8 mouse cellular contexts compared by ENCODE assay signal in the genomic region with DNA sequence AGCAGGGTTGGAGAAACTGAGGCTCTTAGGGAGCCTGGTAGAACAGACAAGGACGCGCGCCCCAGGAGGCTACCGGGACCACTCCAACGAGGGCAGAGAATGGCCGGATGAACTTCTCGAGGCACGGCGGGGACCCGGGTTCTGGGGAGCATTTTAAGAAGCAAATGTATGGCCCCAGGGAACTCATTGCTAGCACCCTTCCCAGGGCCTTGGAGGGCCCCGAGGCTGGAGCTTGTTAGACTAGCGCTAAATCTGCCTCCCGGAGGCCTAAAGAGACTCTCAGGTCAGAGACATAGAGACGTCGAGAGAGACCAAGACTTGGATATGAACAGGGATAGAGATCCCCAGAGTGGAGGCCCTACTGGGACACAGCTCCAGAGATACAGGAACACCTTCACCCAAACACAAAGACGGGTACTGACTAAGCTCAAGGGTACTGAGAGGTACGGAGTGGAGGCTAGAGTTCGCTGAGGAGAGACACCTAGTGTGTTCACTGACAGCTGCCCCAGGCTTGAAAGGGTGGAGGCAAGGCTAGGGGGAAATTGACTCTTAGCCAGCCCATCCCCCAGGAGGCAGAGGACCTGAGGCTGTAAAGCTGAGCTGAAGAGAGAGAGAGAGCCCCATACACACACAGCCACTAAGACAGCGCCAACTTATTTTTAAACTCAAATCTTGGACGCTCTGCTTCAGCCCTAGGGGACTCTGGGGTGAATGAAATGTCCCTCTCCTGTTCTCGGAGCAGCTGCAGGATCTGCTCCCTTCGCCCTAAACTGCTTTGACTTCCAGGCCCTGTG. TPM values are rescaled to one million over a fixed set of nuclear protein-coding genes. Genes with fewer than 3 reads are reported as not detected.
DNase-seq lines count a peak whose midpoint lies in the region; ATAC-seq lines count a peak whose summit lies in the region.

No protein-coding gene starts in this region.

- 0 out of 2 replicates have a peak, but pooled peaks have one; percentile 3 for ATAC-seq in kidney, embryonic 16.5 days (ENCODE audit: low FRiP score, low TSS enrichment)
- ATAC-seq in intestine, embryonic 14.5 days (replicated peaks; ENCODE audit: low FRiP score, low TSS enrichment, low read depth): no peak
- 0 out of 2 replicates have a peak, but pooled peaks have one; percentile 19 for ATAC-seq in midbrain, embryonic 13.5 days

- H3K4me3 ChIP-seq in kidney, embryonic 16.5 days (ENCODE audit: low read length): peak overlapping the region; percentile 85
- H3K4me3 ChIP-seq in intestine, embryonic 14.5 days (ENCODE audit: low read depth, low read length): peak overlapping the region; percentile 62
- peak overlapping the region; percentile 54 for H3K4me3 ChIP-seq in midbrain, embryonic 13.5 days (replicated peaks)

- H3K9me3 ChIP-seq in kidney, embryonic 16.5 days (ENCODE audit: low read length): no peaks in the 10 kb centered on the region
- no peaks in the 10 kb centered on the region for H3K9me3 ChIP-seq in intestine, embryonic 14.5 days (ENCODE audit: control insufficient read depth, low read length)
- no peaks in the 10 kb centered on the region for H3K9me3 ChIP-seq in midbrain, embryonic 13.5 days

- H3K9ac ChIP-seq in kidney, embryonic 16.5 days (replicated peaks; ENCODE audit: low read length): peak overlapping the region; percentile 90
- H3K9ac ChIP-seq in intestine, embryonic 14.5 days (ENCODE audit: low read length): peak overlapping the region; percentile 81
- H3K9ac ChIP-seq in midbrain, embryonic 13.5 days (replicated peaks): peak overlapping the region; percentile 71

- H3K4me2 ChIP-seq in kidney, embryonic 16.5 days (replicated peaks; ENCODE audit: low read depth, low read length): peak overlapping the region; percentile 93
- H3K4me2 ChIP-seq in intestine, embryonic 14.5 days (ENCODE audit: low read length): peak overlapping the region; percentile 52
- peak overlapping the region; percentile 97 for H3K4me2 ChIP-seq in midbrain, embryonic 13.5 days (replicated peaks)

- intact Hi-C loops in left cerebral cortex, postnatal 36 days (cut with DNase I): no loop called here

- no peak for DNase-seq in kidney, adult 11 months
- peak; percentile 59 for DNase-seq in R1 (ENCODE audit: low read depth, low spot score)
- peak; percentile 74 to 75 for DNase-seq in gastrocnemius, adult 8-10 months (ENCODE audit: low spot score in 2 of 2)
- DNase-seq in intestine, embryonic 14.5 days (ENCODE audit: low spot score): peak; percentile 75
- DNase-seq in frontal cortex, postnatal 36 days (ENCODE audit: low spot score in 2 of 2): no peak
- DNase-seq in left cerebral cortex, postnatal 36 days (ENCODE audit: low spot score in 2 of 2): no peak

- no peaks in the 10 kb centered on the region for H3K36me3 ChIP-seq in kidney, embryonic 16.5 days (ENCODE audit: insufficient read depth, low read length)
- H3K36me3 ChIP-seq in intestine, embryonic 14.5 days (ENCODE audit: control insufficient read depth, insufficient read depth, low read length): peaks cover 8% of the 10 kb centered on the region
- H3K36me3 ChIP-seq in midbrain, embryonic 13.5 days: no peaks in the 10 kb centered on the region

- H3K27ac ChIP-seq in kidney, embryonic 16.5 days (ENCODE audit: low read length): peak overlapping the region; percentile 63
- H3K27ac ChIP-seq in intestine, embryonic 14.5 days (ENCODE audit: low read depth): peak overlapping the region; percentile 76
- H3K27ac ChIP-seq in midbrain, embryonic 13.5 days: no peak overlapping the region

- no peaks in the 10 kb centered on the region for H3K27me3 ChIP-seq in kidney, embryonic 16.5 days (ENCODE audit: insufficient read depth, low read length)
- H3K27me3 ChIP-seq in intestine, embryonic 14.5 days (replicated peaks; ENCODE audit: control insufficient read depth, insufficient read depth, low read length): no peaks in the 10 kb centered on the region
- peaks cover 14% of the 10 kb centered on the region for H3K27me3 ChIP-seq in midbrain, embryonic 13.5 days

- H3K4me1 ChIP-seq in kidney, embryonic 16.5 days (ENCODE audit: insufficient read depth, low read length): peaks cover 56% of the 10 kb centered on the region
- peaks cover 50% of the 10 kb centered on the region for H3K4me1 ChIP-seq in intestine, embryonic 14.5 days (replicated peaks; ENCODE audit: control insufficient read depth, insufficient read depth, low read length)
- peaks cover 44% of the 10 kb centered on the region for H3K4me1 ChIP-seq in midbrain, embryonic 13.5 days (replicated peaks)

- 3% methylated on average over 22 of the region's 22 CpGs for whole genome bisulfite sequencing in kidney, embryonic 16.5 days
- WGBS in intestine, embryonic 14.5 days: 3% methylated on average over 22 of the region's 22 CpGs
- 3% methylated on average over 22 of the region's 22 CpGs for whole genome bisulfite sequencing in midbrain, embryonic 13.5 days

RNA-seq across cellular contexts. Expression of gene Fhl3, which starts 0.7 kb away (rescaled TPM):
- 6.6 and 8.1 TPM in 2 replicates for polyA plus RNA-seq in kidney, embryonic 16.5 days (2015; fragmentation: Nextera tagmentation; extraction: Ambion mirVana)
- total RNA-seq in gastrocnemius, adult 8-10 months (2022): 100 to 1,000 TPM; 240 to 437 (median 328) TPM
- polyA plus RNA-seq in intestine, embryonic 14.5 days (2014; fragmentation: Nextera tagmentation; extraction: Ambion mirVana): 12.9 and 13.6 TPM in 2 replicates
- 2.8 and 3.0 TPM in 2 replicates for polyA plus RNA-seq in midbrain, embryonic 13.5 days (2015; fragmentation: Nextera tagmentation; extraction: Ambion mirVana)
- total RNA-seq in left cerebral cortex, postnatal 36 days (2021): 1 to 10 TPM; 1.6 to 1.9 TPM

RNA-seq across cellular contexts. Expression of gene Utp11, which starts 7.8 kb away (rescaled TPM):
- 65.4 and 72.5 TPM in 2 replicates for polyA plus RNA-seq in kidney, embryonic 16.5 days (2015; fragmentation: Nextera tagmentation; extraction: Ambion mirVana)
- total RNA-seq in gastrocnemius, adult 8-10 months (2022): 10 to 100 TPM; 14.0 to 20.8 (median 18.7) TPM
- 57.6 and 65.6 TPM in 2 replicates for polyA plus RNA-seq in intestine, embryonic 14.5 days (2014; fragmentation: Nextera tagmentation; extraction: Ambion mirVana)
- polyA plus RNA-seq in midbrain, embryonic 13.5 days (2015; fragmentation: Nextera tagmentation; extraction: Ambion mirVana): 48.3 and 51.1 TPM in 2 replicates
- total RNA-seq in left cerebral cortex, postnatal 36 days (2021): 10 to 100 TPM; 14.4 to 15.1 TPM

RNA-seq across cellular contexts. Expression of gene Sf3a3, which starts 13.3 kb away (rescaled TPM):
- 162 and 169 TPM in 2 replicates for polyA plus RNA-seq in kidney, embryonic 16.5 days (2015; fragmentation: Nextera tagmentation; extraction: Ambion mirVana)
- total RNA-seq in gastrocnemius, adult 8-10 months (2022): 10 to 100 TPM in 2 of 4 experiments, 1 to 10 TPM in 2; 9.5 to 12.8 (median 10.2) TPM
- 142 and 164 TPM in 2 replicates for polyA plus RNA-seq in intestine, embryonic 14.5 days (2014; fragmentation: Nextera tagmentation; extraction: Ambion mirVana)
- polyA plus RNA-seq in midbrain, embryonic 13.5 days (2015; fragmentation: Nextera tagmentation; extraction: Ambion mirVana): 147 and 153 TPM in 2 replicates
- total RNA-seq in left cerebral cortex, postnatal 36 days (2021): 10 to 100 TPM; 31.8 to 37.3 TPM

RNA-seq across cellular contexts. Expression of gene Inpp5b, which starts 40.4 kb away (rescaled TPM):
- polyA plus RNA-seq in kidney, embryonic 16.5 days (2015; fragmentation: Nextera tagmentation; extraction: Ambion mirVana): 34.7 and 35.0 TPM in 2 replicates
- 10 to 100 TPM in 1 of 4 experiments, 1 to 10 TPM in 3; 6.0 to 10.8 (median 6.3) TPM for total RNA-seq in gastrocnemius, adult 8-10 months (2022)
- 29.4 and 31.2 TPM in 2 replicates for polyA plus RNA-seq in intestine, embryonic 14.5 days (2014; fragmentation: Nextera tagmentation; extraction: Ambion mirVana)
- 25.4 and 30.4 TPM in 2 replicates for polyA plus RNA-seq in midbrain, embryonic 13.5 days (2015; fragmentation: Nextera tagmentation; extraction: Ambion mirVana)
- total RNA-seq in left cerebral cortex, postnatal 36 days (2021): 10 to 100 TPM; 35.8 to 49.7 TPM

RNA-seq across cellular contexts. Expression of gene Pou3f1, which starts 44.6 kb away (rescaled TPM):
- 0.37 and 0.40 TPM in 2 replicates for polyA plus RNA-seq in kidney, embryonic 16.5 days (2015; fragmentation: Nextera tagmentation; extraction: Ambion mirVana)
- under 1 TPM; 0.19 to 0.34 (median 0.28) TPM for total RNA-seq in gastrocnemius, adult 8-10 months (2022)
- 0.17 and 0.27 TPM in 2 replicates for polyA plus RNA-seq in intestine, embryonic 14.5 days (2014; fragmentation: Nextera tagmentation; extraction: Ambion mirVana)
- 14.2 and 19.3 TPM in 2 replicates for polyA plus RNA-seq in midbrain, embryonic 13.5 days (2015; fragmentation: Nextera tagmentation; extraction: Ambion mirVana)
- total RNA-seq in left cerebral cortex, postnatal 36 days (2021): 10 to 100 TPM; 14.8 to 21.6 TPM

Comparison
In these comparisons a context has a peak if more than half of its experiments do, and no peak if none do; other contexts are left out.
1. DNase-seq: peak in R1 (single experiment), gastrocnemius, adult 8-10 months (2 of 2) and intestine, embryonic 14.5 days (single experiment); none in kidney, adult 11 months (single experiment), frontal cortex, postnatal 36 days (0 of 2) and left cerebral cortex, postnatal 36 days (0 of 2).
2. Peak in every context shown above with its lines, with median percentiles within 50 percentile points of each other: H3K4me2 ChIP-seq, H3K4me3 ChIP-seq and H3K9ac ChIP-seq.